Comparison of ENCODE assay signal across 8 mouse cellular contexts in the genomic region with DNA sequence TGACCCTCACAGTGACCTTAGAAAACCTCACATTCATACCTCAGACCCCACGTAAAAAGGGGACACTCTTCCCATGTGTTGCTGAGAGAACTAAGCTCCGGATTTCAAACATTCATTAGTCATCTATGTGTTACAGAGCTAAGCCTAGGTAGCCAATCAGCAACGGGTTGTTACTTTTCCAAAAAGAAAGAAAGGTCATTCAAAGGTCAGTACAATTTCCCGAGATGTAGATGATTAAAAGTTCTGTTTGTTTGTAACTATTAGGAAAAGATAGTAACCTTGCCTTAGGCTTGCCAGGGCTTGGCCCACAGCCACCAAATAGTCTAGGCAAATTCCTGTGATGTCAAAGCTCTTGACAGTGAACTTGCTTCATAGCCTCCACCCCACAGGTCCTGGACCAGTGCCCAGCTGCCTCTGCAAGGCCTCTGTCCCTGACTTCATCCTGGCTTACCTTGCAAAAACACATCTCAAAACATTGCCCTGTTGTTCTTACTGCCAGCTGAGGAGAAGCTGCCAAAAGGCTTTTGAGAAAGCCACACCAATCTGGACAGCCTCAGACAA.
DNase-seq lines count a peak whose midpoint lies in the region; ATAC-seq and TF ChIP-seq lines count a peak whose summit lies in the region.

No protein-coding gene starts in this region.

- no peak overlapping the region for H3K4me2 ChIP-seq in limb, embryonic 13.5 days (replicated peaks)
- no peak overlapping the region for H3K4me2 ChIP-seq in embryonic facial prominence, embryonic 15.5 days (replicated peaks)
- H3K4me2 ChIP-seq in lung, embryonic 14.5 days: no peak overlapping the region

- no peak for TF ChIP-seq CTCF in lung, embryonic 14.5 days (IDR thresholded peaks at IDR 0.05; ENCODE audit: low read depth)

- H3K9me3 ChIP-seq in limb, embryonic 13.5 days: no peaks in the 10 kb centered on the region
- H3K9me3 ChIP-seq in limb, embryonic 10.5 days (replicated peaks): no peaks in the 10 kb centered on the region
- no peaks in the 10 kb centered on the region for H3K9me3 ChIP-seq in embryonic facial prominence, embryonic 15.5 days (replicated peaks)
- no peaks in the 10 kb centered on the region for H3K9me3 ChIP-seq in lung, embryonic 14.5 days (ENCODE audit: low read depth, low read length)

- no peaks in the 10 kb centered on the region for H3K27me3 ChIP-seq in limb, embryonic 13.5 days
- no peaks in the 10 kb centered on the region for H3K27me3 ChIP-seq in limb, embryonic 10.5 days (ENCODE audit: low read depth, poor library complexity, severe bottlenecking)
- no peaks in the 10 kb centered on the region for H3K27me3 ChIP-seq in embryonic facial prominence, embryonic 15.5 days
- H3K27me3 ChIP-seq in lung, embryonic 14.5 days (ENCODE audit: insufficient read depth, low read length): no peaks in the 10 kb centered on the region

- peaks cover 22% of the 10 kb centered on the region for H3K4me1 ChIP-seq in limb, embryonic 13.5 days
- H3K4me1 ChIP-seq in limb, embryonic 10.5 days: peaks cover 16% of the 10 kb centered on the region
- peaks cover 21% of the 10 kb centered on the region for H3K4me1 ChIP-seq in embryonic facial prominence, embryonic 15.5 days
- H3K4me1 ChIP-seq in lung, embryonic 14.5 days (ENCODE audit: insufficient read depth): peaks cover 28% of the 10 kb centered on the region

- H3K27ac ChIP-seq in limb, embryonic 13.5 days: no peak overlapping the region
- H3K27ac ChIP-seq in limb, embryonic 10.5 days: no peak overlapping the region
- 0 out of 2 replicates have a peak overlapping the region, but pooled peaks have one; percentile 22 for H3K27ac ChIP-seq in embryonic facial prominence, embryonic 15.5 days (replicated peaks)
- H3K27ac ChIP-seq in lung, embryonic 14.5 days (ENCODE audit: low read depth): no peak overlapping the region

- intact Hi-C loops in heart, postnatal 36 days (cut with DNase I): loop anchor here (5.0 kb wide), 1 partner anchor 69 kb away; no protein-coding TSS in a partner anchor

- DNase-seq in limb, embryonic 10.5 days (ENCODE audit: low spot score): no peak
- peak; percentile 82 to 86 for DNase-seq in heart, postnatal 36 days
- DNase-seq in lung, embryonic 14.5 days: peak; percentile 92
- no peak for DNase-seq in left cerebral cortex, adult 9 months (ENCODE audit: low spot score in 2 of 2)
- DNase-seq in left cerebral cortex, adult 18-20 months (ENCODE audit: low spot score in 2 of 2): no peak

- 0 out of 2 replicates have a peak, but pooled peaks cover 4% of the 10 kb centered on the region for H3K36me3 ChIP-seq in limb, embryonic 13.5 days
- no peaks in the 10 kb centered on the region for H3K36me3 ChIP-seq in limb, embryonic 10.5 days
- 0 out of 2 replicates have a peak, but pooled peaks cover 3% of the 10 kb centered on the region for H3K36me3 ChIP-seq in embryonic facial prominence, embryonic 15.5 days
- H3K36me3 ChIP-seq in lung, embryonic 14.5 days (ENCODE audit: insufficient read depth): no peaks in the 10 kb centered on the region

- peak; percentile 44; the same call in 1 of the 2 replicates for ATAC-seq in limb, embryonic 13.5 days (ENCODE audit: low FRiP score, low read depth)
- no peak for ATAC-seq in embryonic facial prominence, embryonic 15.5 days (ENCODE audit: insufficient number of reproducible peaks, low FRiP score, low TSS enrichment, low read depth)
- ATAC-seq in lung, embryonic 14.5 days (ENCODE audit: insufficient read depth): peak; percentile 67
- ATAC-seq in granulocyte monocyte progenitor cell, adult 5-6 weeks (replicated peaks; ENCODE audit: poor library complexity, severe bottlenecking): no peak

- WGBS in limb, embryonic 13.5 days: 46% methylated on average over 4 of the region's 4 CpGs
- 63% methylated on average over 4 of the region's 4 CpGs for WGBS in limb, embryonic 10.5 days
- whole genome bisulfite sequencing in embryonic facial prominence, embryonic 15.5 days: 38% methylated on average over 4 of the region's 4 CpGs
- 10% methylated on average over 4 of the region's 4 CpGs for WGBS in lung, embryonic 14.5 days

- no peak overlapping the region for H3K9ac ChIP-seq in limb, embryonic 13.5 days
- no peak overlapping the region for H3K9ac ChIP-seq in embryonic facial prominence, embryonic 15.5 days
- H3K9ac ChIP-seq in lung, embryonic 14.5 days: no peak overlapping the region

- H3K4me3 ChIP-seq in limb, embryonic 13.5 days: no peak overlapping the region
- H3K4me3 ChIP-seq in limb, embryonic 10.5 days: no peak overlapping the region
- H3K4me3 ChIP-seq in embryonic facial prominence, embryonic 15.5 days (replicated peaks): no peak overlapping the region
- no peak overlapping the region for H3K4me3 ChIP-seq in lung, embryonic 14.5 days (ENCODE audit: low read depth, low read length)

Comparison
In these comparisons a context has a peak if more than half of its experiments do, and no peak if none do; other contexts are left out.
1. ATAC-seq: peak in limb, embryonic 13.5 days (single experiment) and lung, embryonic 14.5 days (single experiment); none in embryonic facial prominence, embryonic 15.5 days (single experiment) and granulocyte monocyte progenitor cell, adult 5-6 weeks (single experiment).
2. DNase-seq: peak in heart, postnatal 36 days (2 of 2) and lung, embryonic 14.5 days (single experiment); none in limb, embryonic 10.5 days (single experiment), left cerebral cortex, adult 9 months (0 of 2) and left cerebral cortex, adult 18-20 months (0 of 2).